Mouse (Mus musculus): ENCODE measurements around the gene Dnm3. TPM values are rescaled to one million over a fixed set of nuclear protein-coding genes. Genes with fewer than 3 reads are reported as not detected.
A peak's percentile ranks its signal among the peaks of the same experiment; 100 is the strongest.

The Dnm3 gene
- polyA plus RNA-seq, 1 experiment, result 8.2 TPM

- Histone ChIP-seq H3K27me3 (replicated peaks; ENCODE audit: control insufficient read depth, insufficient read depth, low read length) (no peaks in the 10 kb centered on the region), H3K4me1 (ENCODE audit: control insufficient read depth, insufficient read depth, low read length) (peaks cover 3% of the 10 kb centered on the region; the same call in 1 of the 2 replicates), H3K27ac (ENCODE audit: insufficient read depth, low read depth, low read length) (peak overlapping the region; percentile 16; the same call in 1 of the 2 replicates), H3K4me3 (ENCODE audit: insufficient read depth, low read depth, low read length) (no peak overlapping the region), H3K36me3 (ENCODE audit: control insufficient read depth, insufficient read depth, low read length) (no peaks in the 10 kb centered on the region)
- no peak for TF ChIP-seq CTCF (conservative IDR thresholded peaks at IDR 0.05; ENCODE audit: insufficient read depth, insufficient read length, low read depth, low read length)
- no peak for TF ChIP-seq POLR2A (IDR thresholded peaks at IDR 0.05; ENCODE audit: low read depth, low read length)
- 60% methylated on average over 4 of the region's 4 CpGs for WGBS
- peak; percentile 39 for DNase-seq
Measured at GRCm38 (mm10) chr1:162293732-162294571, 183.9 kb downstream of the Dnm3 start.

- no peak overlapping the region for H3K27ac ChIP-seq (ENCODE audit: insufficient read depth, low read depth, low read length)
- peak; percentile 17 for DNase-seq
- TF ChIP-seq POLR2A (IDR thresholded peaks at IDR 0.05; ENCODE audit: low read depth, low read length), result no peak
- TF ChIP-seq CTCF (conservative IDR thresholded peaks at IDR 0.05; ENCODE audit: insufficient read depth, insufficient read length, low read depth, low read length), result peak; percentile 40
- H3K4me3 ChIP-seq (ENCODE audit: insufficient read depth, low read depth, low read length), result no peak overlapping the region
- WGBS, result 72% methylated on average over 6 of the region's 6 CpGs
- H3K4me1 ChIP-seq (ENCODE audit: control insufficient read depth, insufficient read depth, low read length), result peaks cover 1% of the 10 kb centered on the region; the same call in 1 of the 2 replicates
- H3K36me3 ChIP-seq (ENCODE audit: control insufficient read depth, insufficient read depth, low read length), result no peaks in the 10 kb centered on the region
- H3K27me3 ChIP-seq (replicated peaks; ENCODE audit: control insufficient read depth, insufficient read depth, low read length), result no peaks in the 10 kb centered on the region
Measured at GRCm38 (mm10) chr1:162286910-162287309, 190.9 kb downstream of the Dnm3 start.

- 21% methylated on average over 7 of the region's 7 CpGs for WGBS
- peak; percentile 69 for DNase-seq
- Histone ChIP-seq H3K4me1 (ENCODE audit: control insufficient read depth, insufficient read depth, low read length) (peaks cover 4% of the 10 kb centered on the region; the same call in 1 of the 2 replicates), H3K27me3 (replicated peaks; ENCODE audit: control insufficient read depth, insufficient read depth, low read length) (no peaks in the 10 kb centered on the region), H3K36me3 (ENCODE audit: control insufficient read depth, insufficient read depth, low read length) (no peaks in the 10 kb centered on the region), H3K27ac (ENCODE audit: insufficient read depth, low read depth, low read length) (peak overlapping the region; percentile 39), H3K4me3 (ENCODE audit: insufficient read depth, low read depth, low read length) (no peak overlapping the region)
- TF ChIP-seq POLR2A (IDR thresholded peaks at IDR 0.05; ENCODE audit: low read depth, low read length), result no peak
- TF ChIP-seq CTCF (conservative IDR thresholded peaks at IDR 0.05; ENCODE audit: insufficient read depth, insufficient read length, low read depth, low read length), result no peak
Measured at GRCm38 (mm10) chr1:162281981-162282381, 195.9 kb downstream of the Dnm3 start.

GRCm38 (mm10) chr1:162280052-162280451 is 197.8 kb downstream of the Dnm3 start:
- H3K27ac ChIP-seq (ENCODE audit: insufficient read depth, low read depth, low read length), result no peak overlapping the region
- no peak for DNase-seq
- 96% methylated on average over 4 of the region's 4 CpGs for WGBS
- no peak overlapping the region for H3K4me3 ChIP-seq (ENCODE audit: insufficient read depth, low read depth, low read length)
- H3K4me1 ChIP-seq (ENCODE audit: control insufficient read depth, insufficient read depth, low read length), result peaks cover 4% of the 10 kb centered on the region; the same call in 1 of the 2 replicates
- TF ChIP-seq CTCF (conservative IDR thresholded peaks at IDR 0.05; ENCODE audit: insufficient read depth, insufficient read length, low read depth, low read length) (no peak), POLR2A (IDR thresholded peaks at IDR 0.05; ENCODE audit: low read depth, low read length) (no peak)
- H3K27me3 ChIP-seq (replicated peaks; ENCODE audit: control insufficient read depth, insufficient read depth, low read length), result no peaks in the 10 kb centered on the region
- no peaks in the 10 kb centered on the region for H3K36me3 ChIP-seq (ENCODE audit: control insufficient read depth, insufficient read depth, low read length)

GRCm38 (mm10) chr1:162276011-162276410 is 201.8 kb downstream of the Dnm3 start:
- Histone ChIP-seq H3K27ac (ENCODE audit: insufficient read depth, low read depth, low read length) (no peak overlapping the region), H3K36me3 (ENCODE audit: control insufficient read depth, insufficient read depth, low read length) (no peaks in the 10 kb centered on the region), H3K4me1 (ENCODE audit: control insufficient read depth, insufficient read depth, low read length) (peaks cover 2% of the 10 kb centered on the region; the same call in 1 of the 2 replicates), H3K4me3 (ENCODE audit: insufficient read depth, low read depth, low read length) (no peak overlapping the region), H3K27me3 (replicated peaks; ENCODE audit: control insufficient read depth, insufficient read depth, low read length) (no peaks in the 10 kb centered on the region)
- TF ChIP-seq CTCF (conservative IDR thresholded peaks at IDR 0.05; ENCODE audit: insufficient read depth, insufficient read length, low read depth, low read length) (peak; percentile 71), POLR2A (IDR thresholded peaks at IDR 0.05; ENCODE audit: low read depth, low read length) (no peak)
- peak; percentile 41 for DNase-seq
- 80% methylated on average over 1 of the region's 1 CpGs for WGBS

GRCm38 (mm10) chr1:162274674-162275248 is 203.1 kb downstream of the Dnm3 start:
- WGBS, result 92% methylated on average over 11 of the region's 11 CpGs
- Histone ChIP-seq H3K36me3 (ENCODE audit: control insufficient read depth, insufficient read depth, low read length) (no peaks in the 10 kb centered on the region), H3K4me3 (ENCODE audit: insufficient read depth, low read depth, low read length) (no peak overlapping the region), H3K27me3 (replicated peaks; ENCODE audit: control insufficient read depth, insufficient read depth, low read length) (no peaks in the 10 kb centered on the region), H3K4me1 (ENCODE audit: control insufficient read depth, insufficient read depth, low read length) (peaks cover 2% of the 10 kb centered on the region; the same call in 1 of the 2 replicates), H3K27ac (ENCODE audit: insufficient read depth, low read depth, low read length) (no peak overlapping the region)
- TF ChIP-seq POLR2A (IDR thresholded peaks at IDR 0.05; ENCODE audit: low read depth, low read length) (no peak), CTCF (conservative IDR thresholded peaks at IDR 0.05; ENCODE audit: insufficient read depth, insufficient read length, low read depth, low read length) (no peak)
- no peak for DNase-seq

Measured in kidney, adult 2 months (tissue).